Mouse (Mus musculus): ENCODE measurements around the gene Msantd1. TPM values are rescaled to one million over a fixed set of nuclear protein-coding genes. Genes with fewer than 3 reads are reported as not detected.

Msantd1 gene
- polyA plus RNA-seq, 1 experiment from 2014 or later = 0.61 TPM

- WGBS = 62% methylated on average over 10 of the region's 10 CpGs
- H3K27ac ChIP-seq (replicated peaks; ENCODE audit: low read depth, low read length) = no peak overlapping the region
- no peak overlapping the region for H3K4me2 ChIP-seq (ENCODE audit: low read depth, severe bottlenecking)
Observed at GRCm38 (mm10) chr5:34917234-34917655, 9.4 kb downstream of the Msantd1 start.

GRCm38 (mm10) chr5:34918785-34919184 lies 11.0 kb downstream of the Msantd1 start:
- no peaks in the 10 kb centered on the region for H3K4me1 ChIP-seq (ENCODE audit: control insufficient read depth, insufficient read depth, low read length)
- 86% methylated on average over 3 of the region's 3 CpGs for WGBS
- no peak overlapping the region for H3K4me2 ChIP-seq (ENCODE audit: low read depth, severe bottlenecking)
- no peak for DNase-seq (ENCODE audit: low spot score)
- no peak overlapping the region for H3K4me3 ChIP-seq (ENCODE audit: low read depth, low read length)
- no peak overlapping the region for H3K27ac ChIP-seq (replicated peaks; ENCODE audit: low read depth, low read length)
- no peaks in the 10 kb centered on the region for H3K9me3 ChIP-seq (ENCODE audit: control insufficient read depth, low read length)
- no peaks in the 10 kb centered on the region for H3K27me3 ChIP-seq (ENCODE audit: control insufficient read depth, insufficient read depth, low read length)
- H3K9ac ChIP-seq (ENCODE audit: low read length) = no peak overlapping the region
- no peaks in the 10 kb centered on the region for H3K36me3 ChIP-seq (ENCODE audit: control insufficient read depth, insufficient read depth, low read length)
- no peak for ATAC-seq (ENCODE audit: insufficient number of reproducible peaks, low FRiP score, low TSS enrichment, low read depth)

More at GRCm38 (mm10) chr5:34917234-34917655, 9.4 kb downstream of the Msantd1 start:
- Histone ChIP-seq H3K4me1 (ENCODE audit: control insufficient read depth, insufficient read depth, low read length) (no peaks in the 10 kb centered on the region), H3K4me3 (ENCODE audit: low read depth, low read length) (no peak overlapping the region), H3K36me3 (ENCODE audit: control insufficient read depth, insufficient read depth, low read length) (no peaks in the 10 kb centered on the region), H3K27me3 (ENCODE audit: control insufficient read depth, insufficient read depth, low read length) (no peaks in the 10 kb centered on the region), H3K9ac (ENCODE audit: low read length) (no peak overlapping the region), H3K9me3 (ENCODE audit: control insufficient read depth, low read length) (no peaks in the 10 kb centered on the region)
- no peak for DNase-seq (ENCODE audit: low spot score)
- no peak for ATAC-seq (ENCODE audit: insufficient number of reproducible peaks, low FRiP score, low TSS enrichment, low read depth)

- Histone ChIP-seq H3K27ac (replicated peaks; ENCODE audit: low read depth, low read length) (no peak overlapping the region), H3K36me3 (ENCODE audit: control insufficient read depth, insufficient read depth, low read length) (no peaks in the 10 kb centered on the region), H3K9me3 (ENCODE audit: control insufficient read depth, low read length) (no peaks in the 10 kb centered on the region), H3K4me1 (ENCODE audit: control insufficient read depth, insufficient read depth, low read length) (no peaks in the 10 kb centered on the region), H3K4me3 (ENCODE audit: low read depth, low read length) (no peak overlapping the region), H3K9ac (ENCODE audit: low read length) (no peak overlapping the region), H3K4me2 (ENCODE audit: low read depth, severe bottlenecking) (no peak overlapping the region), H3K27me3 (ENCODE audit: control insufficient read depth, insufficient read depth, low read length) (no peaks in the 10 kb centered on the region)
- 55% methylated on average over 6 of the region's 6 CpGs for WGBS
- ATAC-seq (ENCODE audit: insufficient number of reproducible peaks, low FRiP score, low TSS enrichment, low read depth) (no peak), DNase-seq (ENCODE audit: low spot score) (no peak)
Observed at GRCm38 (mm10) chr5:34922531-34922930, 14.7 kb downstream of the Msantd1 start.

GRCm38 (mm10) chr5:34923920-34924319 lies 16.1 kb downstream of the Msantd1 start:
- DNase-seq (ENCODE audit: low spot score) (no peak), ATAC-seq (ENCODE audit: insufficient number of reproducible peaks, low FRiP score, low TSS enrichment, low read depth) (no peak)
- Histone ChIP-seq H3K9me3 (ENCODE audit: control insufficient read depth, low read length) (no peaks in the 10 kb centered on the region), H3K27me3 (ENCODE audit: control insufficient read depth, insufficient read depth, low read length) (no peaks in the 10 kb centered on the region), H3K9ac (ENCODE audit: low read length) (no peak overlapping the region), H3K4me3 (ENCODE audit: low read depth, low read length) (no peak overlapping the region), H3K4me2 (ENCODE audit: low read depth, severe bottlenecking) (no peak overlapping the region), H3K36me3 (ENCODE audit: control insufficient read depth, insufficient read depth, low read length) (no peaks in the 10 kb centered on the region), H3K4me1 (ENCODE audit: control insufficient read depth, insufficient read depth, low read length) (no peaks in the 10 kb centered on the region), H3K27ac (replicated peaks; ENCODE audit: low read depth, low read length) (no peak overlapping the region)
- WGBS = 98% methylated on average over 4 of the region's 4 CpGs

- ATAC-seq (ENCODE audit: insufficient number of reproducible peaks, low FRiP score, low TSS enrichment, low read depth) = no peak
- Histone ChIP-seq H3K27me3 (ENCODE audit: control insufficient read depth, insufficient read depth, low read length) (no peaks in the 10 kb centered on the region), H3K4me1 (ENCODE audit: control insufficient read depth, insufficient read depth, low read length) (no peaks in the 10 kb centered on the region), H3K4me3 (ENCODE audit: low read depth, low read length) (no peak overlapping the region), H3K36me3 (ENCODE audit: control insufficient read depth, insufficient read depth, low read length) (no peaks in the 10 kb centered on the region), H3K9me3 (ENCODE audit: control insufficient read depth, low read length) (no peaks in the 10 kb centered on the region), H3K4me2 (ENCODE audit: low read depth, severe bottlenecking) (no peak overlapping the region), H3K27ac (replicated peaks; ENCODE audit: low read depth, low read length) (no peak overlapping the region), H3K9ac (ENCODE audit: low read length) (no peak overlapping the region)
- 95% methylated on average over 7 of the region's 7 CpGs for WGBS
- DNase-seq (ENCODE audit: low spot score) = no peak
Observed at GRCm38 (mm10) chr5:34924519-34924918, 16.7 kb downstream of the Msantd1 start.

- DNase-seq (ENCODE audit: low spot score) (no peak), ATAC-seq (ENCODE audit: insufficient number of reproducible peaks, low FRiP score, low TSS enrichment, low read depth) (no peak)
- Histone ChIP-seq H3K27ac (replicated peaks; ENCODE audit: low read depth, low read length) (no peak overlapping the region), H3K36me3 (ENCODE audit: control insufficient read depth, insufficient read depth, low read length) (no peaks in the 10 kb centered on the region), H3K4me1 (ENCODE audit: control insufficient read depth, insufficient read depth, low read length) (peaks cover 14% of the 10 kb centered on the region), H3K4me3 (ENCODE audit: low read depth, low read length) (no peak overlapping the region), H3K9ac (ENCODE audit: low read length) (no peak overlapping the region), H3K27me3 (ENCODE audit: control insufficient read depth, insufficient read depth, low read length) (no peaks in the 10 kb centered on the region), H3K9me3 (ENCODE audit: control insufficient read depth, low read length) (no peaks in the 10 kb centered on the region), H3K4me2 (ENCODE audit: low read depth, severe bottlenecking) (no peak overlapping the region)
- 92% methylated on average over 4 of the region's 4 CpGs for WGBS
Observed at GRCm38 (mm10) chr5:34927648-34928047, 19.8 kb downstream of the Msantd1 start.

- H3K27ac ChIP-seq (replicated peaks; ENCODE audit: low read depth, low read length) = no peak overlapping the region
- DNase-seq (ENCODE audit: low spot score) = no peak
- ATAC-seq (ENCODE audit: insufficient number of reproducible peaks, low FRiP score, low TSS enrichment, low read depth) = no peak
- no peak overlapping the region for H3K4me2 ChIP-seq (ENCODE audit: low read depth, severe bottlenecking)
- H3K4me1 ChIP-seq (ENCODE audit: control insufficient read depth, insufficient read depth, low read length) = peaks cover 14% of the 10 kb centered on the region
- no peaks in the 10 kb centered on the region for H3K36me3 ChIP-seq (ENCODE audit: control insufficient read depth, insufficient read depth, low read length)
- WGBS = 88% methylated on average over 9 of the region's 9 CpGs
- H3K27me3 ChIP-seq (ENCODE audit: control insufficient read depth, insufficient read depth, low read length) = no peaks in the 10 kb centered on the region
- no peak overlapping the region for H3K4me3 ChIP-seq (ENCODE audit: low read depth, low read length)
- no peaks in the 10 kb centered on the region for H3K9me3 ChIP-seq (ENCODE audit: control insufficient read depth, low read length)
- no peak overlapping the region for H3K9ac ChIP-seq (ENCODE audit: low read length)
Observed at GRCm38 (mm10) chr5:34930151-34930975, 22.6 kb downstream of the Msantd1 start.

GRCm38 (mm10) chr5:34931091-34931490 lies 23.3 kb downstream of the Msantd1 start:
- H3K9ac ChIP-seq (ENCODE audit: low read length) = no peak overlapping the region
- no peaks in the 10 kb centered on the region for H3K36me3 ChIP-seq (ENCODE audit: control insufficient read depth, insufficient read depth, low read length)
- peaks cover 14% of the 10 kb centered on the region for H3K4me1 ChIP-seq (ENCODE audit: control insufficient read depth, insufficient read depth, low read length)
- H3K4me3 ChIP-seq (ENCODE audit: low read depth, low read length) = no peak overlapping the region
- no peaks in the 10 kb centered on the region for H3K27me3 ChIP-seq (ENCODE audit: control insufficient read depth, insufficient read depth, low read length)
- H3K9me3 ChIP-seq (ENCODE audit: control insufficient read depth, low read length) = no peaks in the 10 kb centered on the region
- no peak for DNase-seq (ENCODE audit: low spot score)
- WGBS = 51% methylated on average over 2 of the region's 2 CpGs
- H3K4me2 ChIP-seq (ENCODE audit: low read depth, severe bottlenecking) = no peak overlapping the region
- H3K27ac ChIP-seq (replicated peaks; ENCODE audit: low read depth, low read length) = no peak overlapping the region
- no peak for ATAC-seq (ENCODE audit: insufficient number of reproducible peaks, low FRiP score, low TSS enrichment, low read depth)

All from limb, embryonic 11.5 days (tissue).